Mouse (Mus musculus): ENCODE data around the gene Frmd4b.

Frmd4b gene

DNA sequence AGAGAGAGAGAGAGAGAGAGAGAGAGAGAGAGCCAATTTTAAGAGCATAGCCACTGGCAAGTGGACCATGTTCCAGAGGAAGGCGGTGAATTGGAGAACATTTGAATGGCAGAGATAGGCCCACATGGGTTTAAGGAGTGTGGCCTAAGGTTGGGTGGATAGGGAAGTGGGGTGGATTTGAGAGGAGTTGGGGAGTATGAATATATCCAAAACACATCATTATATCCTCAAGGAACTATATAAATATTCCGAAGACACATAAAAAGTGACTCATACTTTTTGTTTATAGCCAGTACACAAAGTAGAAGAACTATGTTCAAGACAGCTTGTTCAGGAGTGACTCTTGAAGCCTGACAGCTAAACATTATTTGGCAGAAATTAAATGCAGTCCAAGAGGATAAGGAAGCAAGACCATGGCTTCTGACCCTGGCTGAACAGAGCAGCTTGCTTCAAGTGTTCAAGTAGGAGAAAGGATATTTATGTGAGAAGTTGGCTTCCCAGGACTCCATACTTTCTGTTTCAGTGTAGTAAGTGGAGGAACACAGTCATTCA lies 36.8 kb downstream of the Frmd4b start:
- in situ Hi-C loops (cut with MboI, MseI) = no loop called here

DNA sequence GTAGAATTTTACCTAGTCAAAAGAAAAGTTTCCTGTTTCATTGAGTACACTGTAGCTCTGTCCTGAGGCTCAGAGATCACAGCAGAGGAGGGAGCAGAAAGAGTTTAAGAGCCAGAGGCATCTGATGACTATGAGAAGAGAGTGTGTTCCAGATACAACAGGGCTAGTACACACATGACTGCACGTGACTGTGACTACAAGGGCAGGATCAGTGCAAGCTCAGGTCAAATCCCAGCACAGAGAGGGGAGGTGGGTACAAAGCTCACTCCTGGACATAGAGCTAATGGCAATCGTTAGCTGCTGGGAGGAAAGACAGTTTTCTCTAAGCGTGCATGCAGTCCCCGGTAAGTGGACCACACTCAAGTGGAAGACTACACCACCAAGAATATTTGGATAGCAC lies 37.6 kb downstream of the Frmd4b start:
- in situ Hi-C loops (cut with MboI, MseI) = no loop called here

DNA sequence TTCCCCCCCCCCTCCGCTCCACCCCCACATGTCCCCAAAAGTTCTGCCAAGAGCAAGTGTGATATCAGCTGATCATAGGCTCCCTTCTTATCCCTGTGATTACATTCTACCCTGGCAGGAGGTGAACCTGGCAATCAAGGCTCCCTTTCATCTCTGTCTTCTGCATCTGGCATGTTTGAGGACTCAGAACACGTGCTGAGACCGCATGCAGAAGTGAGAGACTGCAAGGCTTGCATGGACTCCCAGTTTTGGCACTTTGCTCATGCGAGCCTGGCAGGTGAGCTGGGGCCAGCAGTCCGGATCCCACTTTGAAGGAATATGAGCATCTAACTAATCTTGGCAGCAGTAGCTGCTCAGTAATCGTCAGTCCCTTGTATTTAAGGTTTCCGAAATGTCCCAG lies 39.1 kb downstream of the Frmd4b start:
- in situ Hi-C loops (cut with MboI, MseI) = no loop called here

DNA sequence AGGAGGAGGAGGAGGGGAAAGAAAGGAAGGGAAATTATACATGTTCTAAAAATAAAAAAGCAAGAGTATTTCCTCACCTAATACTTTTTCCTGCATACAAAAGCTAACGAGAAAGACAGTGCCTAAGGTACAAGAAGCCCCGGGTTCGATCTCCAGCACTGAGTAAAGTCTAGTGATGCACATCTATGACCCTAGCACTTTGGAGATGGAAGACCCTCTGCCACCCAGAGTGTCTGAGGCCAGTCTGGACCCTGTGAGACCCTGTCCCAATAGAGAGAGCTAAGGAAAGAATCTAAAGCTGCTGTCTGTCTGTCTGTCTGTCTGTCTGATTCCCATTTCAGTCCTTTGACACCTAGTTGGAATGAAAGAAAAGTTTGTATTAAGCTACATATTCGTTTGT lies 40.0 kb downstream of the Frmd4b start:
- in situ Hi-C loops (cut with MboI, MseI) = no loop called here

DNA sequence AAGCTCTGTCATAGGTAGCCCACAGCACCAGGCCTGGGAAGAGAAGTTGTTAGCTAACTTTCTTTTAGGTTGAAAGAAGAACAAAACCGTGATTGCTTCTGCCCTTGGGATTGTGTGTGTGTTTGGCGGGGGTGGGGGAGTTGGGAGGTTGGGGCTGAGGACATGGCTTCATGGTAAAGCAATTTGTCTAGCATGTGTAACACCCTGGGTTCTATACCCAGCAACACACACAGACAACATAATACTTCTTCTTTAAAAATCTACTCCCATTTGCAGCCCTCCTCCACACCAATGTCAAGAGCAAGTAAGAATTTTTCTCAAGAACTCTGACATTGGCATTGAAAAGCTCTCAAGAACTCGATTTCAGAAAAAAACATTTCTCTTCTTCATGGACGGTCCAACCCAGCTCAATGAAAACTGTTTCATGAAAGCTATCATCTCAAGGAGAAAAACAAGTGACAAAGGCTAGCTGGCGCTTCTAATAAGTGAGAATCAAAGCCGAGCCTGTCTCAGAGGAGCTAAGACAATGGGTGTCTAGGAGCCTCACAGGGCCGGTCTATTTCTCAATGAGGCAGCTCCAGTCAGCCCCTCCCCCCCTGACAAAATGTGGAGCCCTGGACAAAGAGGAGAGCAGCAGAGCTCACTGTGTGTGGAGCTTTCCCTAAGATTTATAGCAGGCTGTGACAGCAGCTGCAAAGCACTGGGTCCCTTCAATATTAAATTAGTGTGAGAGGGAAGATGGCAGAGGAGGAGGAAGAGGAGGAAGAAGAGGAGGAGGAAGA lies 40.6 kb downstream of the Frmd4b start:
- in situ Hi-C loops (cut with MboI, MseI) = no loop called here

DNA sequence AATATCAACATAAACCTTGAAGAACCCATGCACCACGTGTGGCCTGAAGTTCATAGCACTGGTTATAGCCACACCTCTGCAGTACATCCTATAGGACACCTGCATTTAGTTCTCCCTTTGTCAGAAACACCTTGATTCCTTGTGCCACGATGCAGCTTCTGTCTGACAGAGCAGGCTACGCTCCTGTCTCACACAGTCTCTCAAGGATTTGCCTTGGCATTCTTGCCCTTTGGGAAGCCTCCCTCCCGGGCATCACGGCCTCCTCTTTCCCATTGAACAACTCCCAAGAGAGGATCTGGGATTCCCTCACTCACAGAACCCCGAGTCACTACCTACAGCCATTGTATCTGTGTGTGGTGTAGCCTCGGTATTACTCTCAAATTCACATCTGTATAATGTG lies 41.2 kb downstream of the Frmd4b start:
- in situ Hi-C loops (cut with MboI, MseI) = no loop called here

DNA sequence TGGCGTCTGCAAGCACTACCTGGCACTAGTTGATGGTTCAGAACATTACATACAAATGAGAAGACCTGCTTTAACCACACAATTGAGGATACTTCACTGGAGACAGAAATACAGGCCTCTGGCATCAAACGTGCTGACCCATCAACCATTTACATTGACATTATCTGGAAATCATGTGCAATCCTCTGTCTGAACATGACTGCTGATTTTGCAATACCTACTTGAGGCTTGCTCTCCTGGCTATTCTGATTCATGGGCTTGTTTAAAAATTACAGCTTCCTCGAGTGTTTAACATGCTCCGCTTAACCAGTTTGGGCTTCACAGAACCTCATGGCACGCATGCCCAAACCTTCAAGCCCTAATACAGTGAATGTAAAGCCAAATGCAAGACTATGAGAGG lies 42.4 kb downstream of the Frmd4b start:
- in situ Hi-C loops (cut with MboI, MseI) = no loop called here

DNA sequence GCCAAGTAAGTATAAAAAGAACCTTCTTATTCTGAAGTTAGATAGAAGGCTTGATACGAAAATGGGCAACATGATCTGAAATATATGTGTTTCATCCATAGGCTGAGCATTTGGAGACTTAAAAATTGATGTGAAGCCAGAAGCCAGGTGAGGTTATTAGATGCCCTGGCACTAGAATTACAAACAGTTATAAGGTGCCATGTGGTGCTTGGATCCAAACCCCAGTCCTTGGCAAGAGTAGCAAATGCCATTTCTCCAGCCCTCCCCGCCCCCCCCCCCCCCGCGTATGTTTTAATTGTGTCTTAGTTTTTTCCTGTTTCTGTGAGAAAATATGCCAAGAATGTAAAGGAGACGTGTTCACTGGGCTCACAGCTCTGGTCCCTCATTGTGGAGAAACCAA lies 45.1 kb downstream of the Frmd4b start:
- in situ Hi-C loops (cut with MboI, MseI) = no loop called here

DNA sequence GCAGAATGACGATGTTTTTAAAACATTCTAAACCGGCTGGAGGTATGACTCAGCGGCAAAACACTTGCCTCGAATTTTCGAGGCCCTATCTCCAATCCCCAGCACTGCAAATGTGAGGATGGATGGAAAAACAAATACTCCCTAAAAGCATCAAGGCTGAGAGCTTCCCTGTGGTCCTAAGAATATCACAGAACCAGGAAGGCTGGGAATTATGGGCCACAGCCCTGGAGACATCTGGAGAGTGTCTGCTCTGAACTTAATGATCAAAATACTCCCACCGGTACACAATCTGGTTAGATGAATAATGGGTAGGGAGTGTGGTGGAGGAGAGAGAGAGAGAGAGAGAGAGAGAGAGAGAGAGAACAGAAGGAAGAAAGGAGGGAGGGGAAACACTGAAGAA lies 48.8 kb downstream of the Frmd4b start:
- in situ Hi-C loops (cut with MboI, MseI) = no loop called here

DNA sequence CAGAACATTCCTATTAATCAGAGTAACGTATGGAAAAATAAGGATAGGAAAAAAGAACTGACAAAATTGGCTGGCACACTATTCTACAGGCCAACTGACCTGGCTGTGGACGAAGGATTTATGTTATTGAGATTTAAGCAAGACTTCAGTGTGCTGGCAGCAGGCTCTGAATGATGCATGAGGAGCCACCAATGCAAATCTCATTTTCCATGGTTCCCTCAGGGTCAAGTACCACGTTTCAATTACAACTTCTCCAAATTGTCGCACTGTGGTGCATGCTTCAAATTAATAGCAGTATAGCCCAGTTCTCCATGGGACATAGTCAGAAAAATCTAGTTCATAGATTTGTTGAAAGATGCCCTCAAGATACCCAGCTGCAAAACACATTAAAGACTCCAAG lies 50.6 kb downstream of the Frmd4b start:
- in situ Hi-C loops (cut with MboI, MseI) = no loop called here

DNA sequence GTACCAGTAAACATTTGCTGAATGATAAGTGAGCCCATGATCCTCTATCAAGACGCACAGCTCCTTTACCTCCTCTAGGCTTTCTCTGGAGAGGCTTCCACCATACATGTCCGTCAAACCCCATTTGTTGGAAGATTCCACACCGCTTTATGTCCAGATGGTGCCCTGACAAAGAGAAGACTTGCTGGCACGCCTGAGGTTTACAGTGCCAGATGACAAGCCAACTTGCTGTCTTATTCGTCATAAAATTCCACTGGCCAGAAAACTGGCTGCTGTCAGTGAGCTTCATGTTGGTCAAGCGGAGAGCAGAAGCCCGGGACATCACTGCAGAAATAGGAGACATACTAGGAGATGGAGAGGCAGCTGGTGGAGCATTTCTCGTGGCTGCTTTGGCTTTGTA lies 60.2 kb downstream of the Frmd4b start:
- in situ Hi-C loops (cut with MboI, MseI) = no loop called here

DNA sequence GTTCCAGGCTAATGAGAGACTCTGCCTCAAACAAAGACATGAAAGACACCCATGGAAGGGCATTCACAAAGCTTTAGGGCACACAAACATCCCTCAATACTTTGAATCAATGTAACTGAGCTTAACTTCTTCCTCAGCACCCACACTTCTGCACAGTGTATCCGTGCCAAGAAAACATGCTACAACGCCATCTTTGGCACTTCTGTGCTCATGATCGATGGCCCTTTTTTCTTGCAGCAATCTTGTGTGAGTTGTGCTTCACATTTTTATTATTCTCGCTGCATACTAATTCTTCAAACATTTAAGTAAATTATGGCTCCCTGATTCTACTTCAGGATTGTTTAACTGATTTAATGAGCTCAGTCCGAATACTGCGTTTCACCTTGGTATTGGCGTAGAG lies 61.7 kb downstream of the Frmd4b start:
- in situ Hi-C loops (cut with MboI, MseI) = no loop called here

DNA sequence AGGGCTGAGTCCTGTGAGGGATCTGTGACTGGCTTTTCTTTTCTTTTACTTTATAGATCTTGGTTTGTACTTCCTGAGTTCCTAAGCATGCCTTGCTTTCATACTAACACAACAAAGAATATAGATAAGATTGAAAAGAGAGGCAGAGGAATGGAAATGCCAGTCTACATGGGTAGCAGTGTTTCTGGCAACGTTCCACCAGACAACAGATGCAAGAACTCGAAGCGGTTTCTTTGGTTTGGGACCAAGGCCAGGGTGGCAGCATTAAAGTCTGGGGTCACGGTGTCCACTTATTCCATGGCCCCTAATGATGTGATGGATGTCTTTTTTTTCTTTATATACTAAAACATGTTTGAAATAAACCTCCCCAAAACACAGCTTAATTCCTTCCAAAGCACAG lies 63.9 kb downstream of the Frmd4b start:
- in situ Hi-C loops (cut with MboI, MseI) = no loop called here

DNA sequence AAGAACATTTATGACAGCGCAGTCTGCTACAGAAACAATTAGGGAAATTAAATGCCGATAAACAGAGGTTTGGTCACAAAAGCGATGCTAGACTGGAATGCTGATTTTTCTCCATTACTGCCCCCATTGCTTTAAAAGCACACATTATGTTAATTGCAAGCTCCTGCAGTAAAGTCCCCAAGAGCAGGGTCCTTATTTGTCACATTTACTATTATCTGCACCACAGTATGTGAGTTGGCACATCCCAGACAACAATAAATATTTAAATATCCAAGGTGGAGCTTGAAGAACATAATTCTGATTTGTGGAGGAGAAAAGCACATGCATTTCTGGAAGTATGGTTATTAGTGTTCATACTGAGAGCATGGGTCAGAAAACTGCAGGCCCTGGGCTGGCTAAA lies 64.8 kb downstream of the Frmd4b start:
- in situ Hi-C loops (cut with MboI, MseI) = no loop called here

DNA sequence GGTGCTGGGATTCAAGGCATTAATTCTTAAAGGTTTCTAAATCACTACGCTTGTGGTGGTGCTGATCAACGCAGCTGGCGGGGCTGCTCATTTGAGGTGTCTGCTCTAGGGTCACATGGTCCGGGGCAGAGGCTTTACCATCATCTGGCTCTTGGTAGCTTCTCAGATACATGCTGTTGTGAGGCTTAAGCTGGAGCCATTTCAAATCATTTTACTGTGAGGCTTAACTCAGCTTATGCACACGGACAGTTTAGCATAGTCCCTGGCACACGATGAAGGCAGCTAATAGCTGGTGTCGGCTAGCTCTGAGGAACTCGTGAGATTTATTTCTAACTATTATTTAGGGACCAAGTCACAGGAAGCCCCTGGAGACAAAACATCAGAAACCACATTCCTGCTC lies 65.5 kb downstream of the Frmd4b start:
- in situ Hi-C loops (cut with MboI, MseI) = no loop called here

DNA sequence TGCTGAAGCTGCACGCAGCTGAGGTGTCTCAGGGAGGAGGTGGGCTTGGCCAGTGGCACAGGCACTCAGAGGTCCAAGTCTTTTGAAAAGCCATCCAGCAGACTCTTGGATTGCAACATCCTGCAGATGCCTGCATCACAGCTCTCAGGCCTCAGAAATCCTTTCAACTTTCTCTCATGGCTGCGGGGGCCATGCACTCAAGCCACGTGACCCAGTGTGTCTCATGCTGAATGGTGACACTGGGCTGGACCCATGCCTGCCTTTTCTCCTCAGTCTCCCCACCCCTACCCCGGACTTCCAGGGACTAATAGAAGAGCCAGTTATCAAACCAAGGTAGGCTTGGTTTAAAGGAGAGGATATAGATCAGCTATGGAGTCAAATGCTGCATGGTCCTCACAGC lies 66.2 kb downstream of the Frmd4b start:
- in situ Hi-C loops (cut with MboI, MseI) = no loop called here

DNA sequence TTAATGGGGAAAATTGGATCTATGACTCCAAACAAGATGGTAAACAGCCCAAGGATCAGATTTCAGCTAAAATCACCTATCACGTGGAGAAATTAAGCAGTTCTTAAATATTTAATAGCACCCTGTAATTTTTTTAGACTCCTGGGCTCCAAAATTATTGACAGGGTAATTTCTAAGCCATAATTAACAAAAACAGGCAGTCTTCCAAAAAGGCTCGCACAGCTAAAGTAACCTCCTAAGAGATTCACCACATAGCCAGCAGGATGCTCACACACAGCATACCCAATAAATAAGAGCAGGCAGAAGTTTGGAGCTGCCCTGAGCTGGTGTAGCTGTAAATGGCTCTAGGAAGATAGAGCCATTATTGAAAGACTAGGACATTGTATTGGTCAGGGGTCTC lies 76.9 kb downstream of the Frmd4b start:
- in situ Hi-C loops (cut with MboI, MseI) = no loop called here

DNA sequence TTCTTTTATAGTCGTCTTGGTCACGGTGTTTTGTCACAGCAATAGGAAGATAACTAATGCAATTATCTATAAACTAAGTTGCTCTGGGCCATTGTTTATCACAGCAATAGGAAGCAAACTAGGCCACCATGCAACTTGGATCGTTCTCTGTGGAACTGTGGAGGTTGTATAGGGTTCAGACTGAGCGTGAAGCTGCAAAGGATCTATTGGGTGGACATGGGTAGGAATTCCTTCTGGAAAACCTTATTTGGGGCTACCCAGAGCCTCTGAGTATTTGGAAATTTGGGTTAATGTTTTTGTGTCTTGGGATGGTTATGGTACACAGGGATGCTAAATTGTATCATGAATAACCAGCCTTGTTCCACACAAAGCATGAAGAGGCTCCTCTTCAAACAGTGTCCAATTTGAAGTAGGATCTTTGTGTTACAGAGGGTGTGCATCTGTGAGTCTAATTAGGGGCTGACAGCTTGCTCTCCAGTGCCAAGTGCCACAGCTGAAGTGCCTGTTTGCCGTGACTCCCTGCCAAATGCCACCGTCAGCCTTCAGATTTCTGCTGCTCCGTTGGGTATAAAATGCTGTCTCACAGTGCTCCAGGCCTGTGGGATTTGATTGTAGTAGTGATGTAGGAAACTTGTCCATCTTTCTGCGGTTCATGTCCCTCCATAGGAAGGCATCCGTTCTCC lies 81.4 kb downstream of the Frmd4b start:
- in situ Hi-C loops (cut with MboI, MseI) = no loop called here

DNA sequence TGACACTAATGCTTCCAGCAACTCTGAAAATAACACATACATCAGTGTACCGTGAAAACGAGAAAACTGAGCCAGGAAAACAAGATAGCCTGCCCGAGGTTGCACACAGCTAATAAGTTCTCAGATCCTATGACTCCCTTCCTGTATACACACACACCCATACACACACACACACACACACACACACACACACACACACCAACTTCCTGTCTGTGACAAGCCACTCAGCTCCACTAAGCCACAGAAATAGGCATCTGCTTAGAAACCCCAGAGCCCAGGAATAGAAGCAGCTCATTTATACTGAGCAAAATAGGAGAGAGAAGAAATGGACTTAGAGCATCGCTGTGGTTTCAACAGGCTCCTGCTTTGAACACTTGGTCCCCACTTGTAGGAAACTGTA lies 86.3 kb downstream of the Frmd4b start:
- in situ Hi-C loops (cut with MboI, MseI) = no loop called here

DNA sequence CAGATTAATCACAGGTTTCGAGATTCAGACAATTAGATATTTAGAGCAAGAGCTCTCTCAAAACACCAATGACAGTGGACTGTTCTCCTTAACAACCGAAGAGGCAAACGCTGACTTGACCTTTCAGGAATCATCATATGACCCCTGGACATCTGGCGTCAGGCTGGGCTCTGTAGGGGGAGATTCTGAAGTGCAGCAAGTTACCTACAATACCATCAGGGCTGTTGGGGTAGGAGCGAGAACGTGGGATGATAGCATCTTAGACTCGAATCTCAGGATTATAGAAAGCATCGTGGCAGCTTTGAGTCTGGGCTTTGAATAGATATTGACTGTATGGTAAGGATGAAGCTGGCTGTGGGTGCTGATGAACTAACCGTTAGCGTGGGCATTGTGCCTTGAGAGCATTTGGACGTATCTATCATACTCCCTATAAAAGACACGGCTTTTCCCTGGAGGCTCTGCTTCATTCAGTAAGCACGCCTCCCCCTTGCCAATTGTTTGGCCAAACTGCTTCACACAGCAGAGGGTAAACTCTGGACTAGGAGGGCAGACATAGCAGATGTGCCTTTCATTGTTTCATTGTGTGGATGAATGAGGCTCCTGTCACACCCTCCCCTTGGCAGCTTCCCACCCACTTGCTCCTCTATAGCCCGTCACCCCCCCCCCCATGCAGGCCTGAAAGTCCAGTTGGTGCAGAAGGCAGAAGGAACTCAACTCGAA lies 88.2 kb downstream of the Frmd4b start:
- in situ Hi-C loops (cut with MboI, MseI) = no loop called here

DNA sequence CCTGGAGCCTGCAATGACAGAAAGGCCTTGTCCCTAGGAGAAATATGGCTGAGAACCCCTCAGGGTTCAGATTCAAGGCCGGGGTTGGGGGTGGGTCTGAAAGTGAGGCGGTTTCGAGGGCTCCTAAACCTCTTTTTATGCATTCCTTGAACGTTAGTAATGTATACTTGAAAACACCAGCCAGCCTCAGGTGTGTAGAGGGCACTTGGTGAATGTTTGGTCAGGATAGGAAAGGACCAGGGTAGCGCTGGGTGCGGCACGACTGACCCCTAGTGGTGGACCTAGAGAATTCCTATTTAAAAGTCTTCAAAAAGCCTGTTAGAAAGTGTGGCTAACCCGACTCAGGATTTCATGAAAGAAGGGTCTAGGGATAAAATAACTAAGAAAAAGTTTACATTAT lies 91.2 kb downstream of the Frmd4b start:
- in situ Hi-C loops (cut with MboI, MseI) = no loop called here

DNA sequence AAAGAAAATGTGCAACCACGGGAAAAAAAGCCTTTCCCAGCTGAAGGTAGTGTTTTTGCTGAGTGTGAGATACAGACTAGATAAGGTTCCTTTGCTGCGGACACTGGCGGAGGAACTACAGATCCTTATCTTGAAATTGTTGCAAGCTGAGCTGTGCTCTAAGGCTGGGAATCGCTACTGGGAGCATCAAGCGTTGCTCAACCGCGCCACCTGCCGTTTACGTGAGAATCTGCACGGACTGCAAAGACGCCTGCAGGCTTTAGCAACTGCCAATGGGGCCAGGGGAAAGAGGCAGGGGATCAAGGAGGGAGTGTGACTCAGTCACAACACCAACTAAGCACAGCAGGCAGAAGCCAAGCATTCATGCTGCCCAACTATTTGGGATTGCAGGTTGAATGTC lies 94.2 kb downstream of the Frmd4b start:
- in situ Hi-C loops (cut with MboI, MseI) = loop anchor here (5.0 kb wide), 1 partner anchor 96 kb away; no protein-coding TSS in a partner anchor

All from T-helper 2 cell (primary cell).